Mouse (Mus musculus) ES-E14 (cell line): ENCODE results near the gene Pkd1l3. TPM values are rescaled to one million over a fixed set of nuclear protein-coding genes. Genes with fewer than 3 reads are reported as not detected.

Experiments
- DNase-seq: peaks from one replicate; pipeline ENCODE4 v3.0.0-alpha.2; 2013; ENCODE audit warnings: low read depth, low spot score
- H3K27ac ChIP-seq: 2 replicates; pipeline ENCODE4 v1.5.1; 2012; ENCODE audit warnings: low read depth, mild to moderate bottlenecking, low read length, moderate library complexity, mixed read lengths; ENCODE audit not compliant: poor library complexity, insufficient read depth, severe bottlenecking
- H3K36me3 ChIP-seq: 2 replicates; pipeline ENCODE4 v1.6.1; 2012; ENCODE audit warnings: mild to moderate bottlenecking, low read length, moderate library complexity, mixed read lengths; ENCODE audit not compliant: control insufficient read depth, poor library complexity, insufficient read depth, severe bottlenecking
- H3K4me1 ChIP-seq, 2 experiments: fragments of 150-350 bp in 1 of 2; sonication (generic) in 1 of 2; 2 replicates each; pipeline ENCODE4 v1.6.1; 2012; ENCODE audit warnings: low read length in 2 of 2, mild to moderate bottlenecking in 1 of 2, mixed read lengths in 1 of 2; ENCODE audit not compliant: control insufficient read depth in 2 of 2, insufficient read depth in 2 of 2, poor library complexity in 1 of 2
- H3K4me3 ChIP-seq, 2 experiments: fragments of 150-350 bp in 1 of 2; sonication (generic) in 1 of 2; 2 replicates each; pipeline ENCODE4 v1.5.1; 2012; ENCODE audit warnings: low read length in 2 of 2, low read depth in 1 of 2, mild to moderate bottlenecking in 1 of 2, mixed read lengths in 1 of 2; ENCODE audit not compliant: insufficient read depth in 1 of 2, poor library complexity in 1 of 2, severe bottlenecking in 1 of 2
- H3K9ac ChIP-seq: 2 replicates; pipeline ENCODE4 v1.6.1; 2012; ENCODE audit warnings: low read depth, mild to moderate bottlenecking, low read length, mixed read lengths; ENCODE audit not compliant: poor library complexity, insufficient read depth, severe bottlenecking
- H3K9me3 ChIP-seq: fragments of 150-350 bp; sonication (generic); 2 replicates; pipeline ENCODE4 v1.6.1; 2012; ENCODE audit warnings: low read depth, mild to moderate bottlenecking, low read length; ENCODE audit not compliant: control insufficient read depth, insufficient read depth
- CHD2 ChIP-seq: IDR thresholded peaks from 2 replicates; pipeline ENCODE4 v1.6.1; 2014; ENCODE audit warnings: mild to moderate bottlenecking, low read depth, low read length, inconsistent platforms
- HCFC1 ChIP-seq: IDR thresholded peaks from 2 replicates; pipeline ENCODE4 v1.6.1; 2012; ENCODE audit warnings: low read length, inconsistent platforms, borderline replicate concordance; ENCODE audit not compliant: insufficient read depth
- MAFK ChIP-seq: IDR thresholded peaks from 2 replicates; pipeline ENCODE4 v1.6.1; 2014; ENCODE audit warnings: mild to moderate bottlenecking, low read depth, low read length, inconsistent platforms; ENCODE audit not compliant: insufficient read depth
- ZC3H11A ChIP-seq: IDR thresholded peaks from 2 replicates; pipeline ENCODE4 v1.6.1; 2012; ENCODE audit warnings: low read depth, mild to moderate bottlenecking, inconsistent platforms, low read length, borderline replicate concordance
- ZNF384 ChIP-seq: IDR thresholded peaks from 2 replicates; pipeline ENCODE4 v1.6.1; 2012; ENCODE audit warnings: low read depth, low read length, inconsistent platforms
- in situ Hi-C, 2 experiments: fragments of 600-800 bp; cut with MboI; formaldehyde crosslinking; loops; one replicate each; pipeline ENCODE4 v1.15.1; 2025; ENCODE audit warnings: low sequenced_read_pairs in 2 of 2, inconsistent platforms in 1 of 2; ENCODE audit not compliant: unreplicated experiment in 2 of 2
- total RNA-seq: library from RNA; depleted of rRNA; stranded (reverse); fragments of 300-350 nt; gene quantifications from 2 replicates; pipeline ENCODE4 v1.2.3, GENCODE M21; 2012

Gene Pkd1l3
- total RNA-seq, 1 experiment, result 0.54 TPM

DNA sequence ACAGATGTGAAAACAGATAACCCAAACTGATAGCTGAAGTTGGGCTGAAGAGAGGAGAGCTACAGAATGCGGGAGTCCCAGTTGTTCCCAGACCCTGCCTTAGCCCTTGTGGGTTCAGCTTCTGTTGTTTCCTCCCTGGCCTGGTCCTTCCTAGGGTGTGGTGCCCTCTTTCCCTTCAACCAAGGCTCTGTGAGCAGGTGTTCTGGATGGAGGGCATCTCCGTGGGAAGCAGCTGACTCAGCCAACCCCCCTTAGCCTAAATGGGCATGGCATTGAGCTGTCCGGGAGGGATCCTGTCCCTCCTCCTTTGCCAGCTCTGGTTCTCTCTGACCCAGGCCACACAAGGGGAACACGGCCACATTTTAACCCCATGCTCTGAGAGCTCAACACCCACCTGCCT lies 38.0 kb upstream of the Pkd1l3 start:
- Histone ChIP-seq H3K36me3 (no peaks in the 10 kb centered on the region), H3K4me1 (peaks cover 0 to 2% of the 10 kb centered on the region in 2 experiments; a peak in 1 of 4 replicates), H3K27ac (no peak overlapping the region), H3K4me3 (no peak overlapping the region), H3K9ac (no peak overlapping the region), H3K9me3 (no peaks in the 10 kb centered on the region)
- no peak for DNase-seq
- TF ChIP-seq CHD2 (no peak), HCFC1 (no peak), ZNF384 (no peak), MAFK (no peak), ZC3H11A (no peak)
- in situ Hi-C loops, result no loop called here

- no peak within 1 kb of the TSS for H3K4me3 ChIP-seq
- H3K36me3 ChIP-seq, result no peaks in the 10 kb centered on the region
- no peak for DNase-seq
- peaks cover 0 to 2% of the 10 kb centered on the region in 2 experiments; a peak in 1 of 4 replicates for H3K4me1 ChIP-seq
- in situ Hi-C loops, result no loop called here
- H3K9me3 ChIP-seq, result no peaks in the 10 kb centered on the region
- TF ChIP-seq CHD2 (no peak), HCFC1 (no peak), MAFK (no peak), ZNF384 (no peak), ZC3H11A (no peak)
- H3K27ac ChIP-seq, result no peak within 1 kb of the TSS
- H3K9ac ChIP-seq, result no peak within 1 kb of the TSS
Measured at GRCm38 (mm10) chr8:109578900-109579301, 35.4 kb upstream of the Pkd1l3 start, which contains the start of gene Hp. TSS of gene Hp (minus strand) at chr8:109579172.

DNA sequence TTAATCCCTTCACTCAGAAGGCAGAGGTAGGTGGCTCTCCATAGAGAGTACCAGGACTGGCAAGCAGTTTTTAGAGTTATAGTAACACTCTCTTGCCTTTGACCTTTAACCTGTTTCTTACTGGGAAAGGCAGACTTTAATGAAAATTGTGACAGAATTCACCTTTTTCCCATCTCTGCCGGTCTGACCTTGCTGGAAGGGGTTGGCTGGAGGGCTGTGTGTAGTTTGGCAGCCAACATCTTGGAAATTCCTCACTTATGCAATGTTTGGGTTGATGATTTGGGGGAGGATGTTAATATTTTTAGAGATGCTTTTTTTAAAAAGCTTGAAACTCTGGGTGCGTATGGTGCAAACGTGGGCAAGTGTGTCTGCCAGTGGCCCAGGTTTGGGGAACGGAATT lies 30.0 kb upstream of the Pkd1l3 start:
- no peak overlapping the region for H3K4me3 ChIP-seq
- no peaks in the 10 kb centered on the region for H3K36me3 ChIP-seq
- H3K9ac ChIP-seq, result no peak overlapping the region
- DNase-seq, result no peak
- no peaks in the 10 kb centered on the region for H3K9me3 ChIP-seq
- in situ Hi-C loops, result no loop called here
- H3K27ac ChIP-seq, result no peak overlapping the region
- TF ChIP-seq MAFK, result no peak
- no peak for TF ChIP-seq HCFC1
- TF ChIP-seq CHD2, result no peak
- no peak for TF ChIP-seq ZC3H11A
- TF ChIP-seq ZNF384, result no peak
- H3K4me1 ChIP-seq, result peaks cover 0 to 4% of the 10 kb centered on the region in 2 experiments; a peak in 1 of 4 replicates

- H3K4me3 ChIP-seq, result no peak overlapping the region
- no peaks in the 10 kb centered on the region for H3K36me3 ChIP-seq
- no peak for DNase-seq
- no peak for TF ChIP-seq MAFK
- no peaks in the 10 kb centered on the region for H3K9me3 ChIP-seq
- in situ Hi-C loops, result no loop called here
- H3K27ac ChIP-seq, result no peak overlapping the region
- peaks cover 0 to 4% of the 10 kb centered on the region in 2 experiments; a peak in 1 of 4 replicates for H3K4me1 ChIP-seq
- no peak overlapping the region for H3K9ac ChIP-seq
Measured at GRCm38 (mm10) chr8:109584830-109585229, 29.5 kb upstream of the Pkd1l3 start.

DNA sequence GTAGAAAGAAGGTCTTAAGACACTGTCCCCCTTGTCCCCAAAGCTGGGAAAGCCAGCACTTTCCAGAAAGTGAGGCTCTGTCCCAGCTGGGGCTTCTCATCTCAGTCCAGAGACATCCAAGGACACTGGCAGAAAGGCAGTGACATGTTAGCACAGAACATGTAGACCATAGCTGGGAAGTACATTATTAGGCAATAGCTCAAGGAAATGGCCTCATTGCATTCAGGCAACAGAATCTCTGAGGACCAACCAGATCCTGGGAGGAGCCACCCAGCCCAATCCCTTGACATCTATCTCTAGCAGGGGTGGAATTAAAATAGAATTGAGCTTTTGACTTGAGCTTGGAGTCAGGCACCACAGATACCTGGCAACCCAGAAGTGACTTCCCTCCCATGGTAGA lies 28.7 kb upstream of the Pkd1l3 start:
- in situ Hi-C loops, result no loop called here
- DNase-seq, result no peak
- H3K4me3 ChIP-seq, result no peak overlapping the region
- peaks cover 0 to 4% of the 10 kb centered on the region in 2 experiments; a peak in 1 of 4 replicates for H3K4me1 ChIP-seq
- H3K36me3 ChIP-seq, result no peaks in the 10 kb centered on the region
- no peak overlapping the region for H3K27ac ChIP-seq
- H3K9me3 ChIP-seq, result no peaks in the 10 kb centered on the region
- no peak overlapping the region for H3K9ac ChIP-seq
- TF ChIP-seq CHD2, result no peak
